Mouse (Mus musculus) neural tube, embryonic 11.5 days (tissue): Measurements from ENCODE around the gene Gm17332. TPM values are rescaled to one million over a fixed set of nuclear protein-coding genes. Genes with fewer than 3 reads are reported as not detected.

Source experiments
- ATAC-seq: fragments of 200-750 bp; cut with Nextera tagmentation; 2 replicates; pipeline ENCODE4 v1.8.0; 2017; ENCODE audit warnings: moderate number of reproducible peaks, mild to moderate bottlenecking, moderate TSS enrichment, moderate library complexity; ENCODE audit not compliant: insufficient read depth, low FRiP score, low TSS enrichment
- DNase-seq: peaks from one replicate; pipeline ENCODE4 v3.0.0-alpha.2; 2015; ENCODE audit warnings: low spot score
- H3K27ac ChIP-seq: fragments of 300-500 bp; sonication (generic); 2 replicates; pipeline ENCODE4 v1.5.1; 2014; ENCODE audit warnings: low read depth, mild to moderate bottlenecking, low read length
- H3K27me3 ChIP-seq: fragments of 300-500 bp; sonication (generic); 2 replicates; pipeline ENCODE4 v1.6.1; 2014; ENCODE audit warnings: mild to moderate bottlenecking, low read length, mixed read lengths; ENCODE audit not compliant: control insufficient read depth, insufficient read depth
- H3K36me3 ChIP-seq: fragments of 300-500 bp; sonication (generic); 2 replicates; pipeline ENCODE4 v1.6.1; 2014; ENCODE audit warnings: mild to moderate bottlenecking, low read length, moderate library complexity, mixed read lengths; ENCODE audit not compliant: control insufficient read depth, insufficient read depth
- H3K4me1 ChIP-seq: fragments of 300-500 bp; sonication (generic); 2 replicates; pipeline ENCODE4 v1.6.1; 2014; ENCODE audit warnings: low read length, mixed read lengths; ENCODE audit not compliant: control insufficient read depth, insufficient read depth
- H3K4me2 ChIP-seq: fragments of 300-500 bp; sonication (generic); 2 replicates; pipeline ENCODE4 v1.6.1; 2014; ENCODE audit warnings: low read depth, mild to moderate bottlenecking, moderate library complexity
- H3K4me3 ChIP-seq: fragments of 300-500 bp; sonication (generic); 2 replicates; pipeline ENCODE4 v1.5.1; 2014; ENCODE audit warnings: low read depth, low read length
- H3K9ac ChIP-seq: fragments of 300-500 bp; sonication (generic); 2 replicates; pipeline ENCODE4 v1.6.1; 2014; ENCODE audit warnings: mild to moderate bottlenecking, low read length
- H3K9me3 ChIP-seq: fragments of 300-500 bp; sonication (generic); 2 replicates; pipeline ENCODE4 v1.6.1; 2016; ENCODE audit warnings: low read length; ENCODE audit not compliant: control insufficient read depth
- WGBS: fragments of 180-500 bp; shearing (Covaris S2); extraction: QIAGEN DNeasy Blood & Tissue Kit; methylation state at CpG from one replicate; pipeline ENCODE4 v1.1.7; 2014; 5-methylcytosine and 5-hydroxymethylcytosine counted together
- polyA plus RNA-seq: library from polyadenylated mRNA; unstranded; fragments of >200 nt; fragmentation: Nextera tagmentation; extraction: Ambion mirVana; gene quantifications from 2 replicates; pipeline ENCODE4 v1.2.1, GENCODE M21; 2014

Gm17332 gene
- not detected in 2 replicates for polyA plus RNA-seq

- H3K9me3 ChIP-seq: no peaks in the 10 kb centered on the region
- no peaks in the 10 kb centered on the region for H3K36me3 ChIP-seq
- H3K4me1 ChIP-seq: no peaks in the 10 kb centered on the region
- no peak within 1 kb of the TSS for H3K4me3 ChIP-seq
- ATAC-seq: no peak
- no peak within 1 kb of the TSS for H3K9ac ChIP-seq
- no peak within 1 kb of the TSS for H3K27ac ChIP-seq
- no peak within 1 kb of the TSS for H3K4me2 ChIP-seq
- H3K27me3 ChIP-seq: no peaks in the 10 kb centered on the region
- no peak for DNase-seq
These were observed at the start of gene Gm17332 for GRCm38 (mm10) chr11:31182362-31182761. TSS of gene Gm17332 (minus strand) at chr11:31182462.

- WGBS: 77% methylated on average over 4 of the region's 4 CpGs
- no peak overlapping the region for H3K4me3 ChIP-seq
- no peak for DNase-seq
These were observed 47.7 kb upstream of the Gm17332 start for GRCm38 (mm10) chr11:31229966-31230365.

GRCm38 (mm10) chr11:31225359-31225758 lies 43.1 kb upstream of the Gm17332 start:
- Histone ChIP-seq H3K4me1 (no peaks in the 10 kb centered on the region), H3K27me3 (no peaks in the 10 kb centered on the region), H3K27ac (no peak overlapping the region), H3K4me2 (no peak overlapping the region), H3K36me3 (no peaks in the 10 kb centered on the region), H3K9me3 (no peaks in the 10 kb centered on the region), H3K4me3 (no peak overlapping the region), H3K9ac (no peak overlapping the region)
- DNase-seq (no peak), ATAC-seq (no peak)
- 95% methylated on average over 1 of the region's 1 CpGs for WGBS

More at GRCm38 (mm10) chr11:31229966-31230365, 47.7 kb upstream of the Gm17332 start:
- no peaks in the 10 kb centered on the region for H3K9me3 ChIP-seq
- H3K27me3 ChIP-seq: no peaks in the 10 kb centered on the region
- no peak overlapping the region for H3K27ac ChIP-seq
- no peaks in the 10 kb centered on the region for H3K4me1 ChIP-seq
- no peak overlapping the region for H3K9ac ChIP-seq
- ATAC-seq: no peak
- H3K4me2 ChIP-seq: no peak overlapping the region
- H3K36me3 ChIP-seq: no peaks in the 10 kb centered on the region

- Histone ChIP-seq H3K27ac (no peak overlapping the region), H3K4me2 (no peak overlapping the region), H3K4me1 (no peaks in the 10 kb centered on the region), H3K9ac (no peak overlapping the region), H3K9me3 (no peaks in the 10 kb centered on the region), H3K36me3 (no peaks in the 10 kb centered on the region), H3K4me3 (no peak overlapping the region), H3K27me3 (no peaks in the 10 kb centered on the region)
- ATAC-seq: peak; percentile 89
- no peak for DNase-seq
These were observed 35.7 kb upstream of the Gm17332 start for GRCm38 (mm10) chr11:31218009-31218408.

- ATAC-seq: peak; percentile 69
- DNase-seq: peak; percentile 12
- no peaks in the 10 kb centered on the region for H3K9me3 ChIP-seq
- H3K4me3 ChIP-seq: no peak overlapping the region
- no peaks in the 10 kb centered on the region for H3K27me3 ChIP-seq
- H3K4me2 ChIP-seq: no peak overlapping the region
- H3K4me1 ChIP-seq: no peaks in the 10 kb centered on the region
- H3K36me3 ChIP-seq: no peaks in the 10 kb centered on the region
- H3K9ac ChIP-seq: no peak overlapping the region
- WGBS: 80% methylated on average over 3 of the region's 3 CpGs
- H3K27ac ChIP-seq: no peak overlapping the region
These were observed 13.5 kb upstream of the Gm17332 start for GRCm38 (mm10) chr11:31195621-31196363.

GRCm38 (mm10) chr11:31194761-31195160 lies 12.5 kb upstream of the Gm17332 start:
- Histone ChIP-seq H3K36me3 (no peaks in the 10 kb centered on the region), H3K27me3 (no peaks in the 10 kb centered on the region), H3K4me2 (no peak overlapping the region), H3K9ac (no peak overlapping the region), H3K9me3 (no peaks in the 10 kb centered on the region), H3K27ac (no peak overlapping the region), H3K4me1 (no peaks in the 10 kb centered on the region), H3K4me3 (no peak overlapping the region)
- no peak for ATAC-seq
- WGBS: 88% methylated on average over 2 of the region's 2 CpGs
- DNase-seq: no peak

- Histone ChIP-seq H3K27me3 (no peaks in the 10 kb centered on the region), H3K27ac (no peak overlapping the region), H3K4me1 (no peaks in the 10 kb centered on the region), H3K36me3 (no peaks in the 10 kb centered on the region), H3K9ac (no peak overlapping the region), H3K4me2 (peak overlapping the region; percentile 54), H3K4me3 (no peak overlapping the region), H3K9me3 (no peaks in the 10 kb centered on the region)
- WGBS: 12% methylated on average over 4 of the region's 4 CpGs
- no peak for ATAC-seq
- DNase-seq: peak; percentile 15
These were observed 12.1 kb downstream of the Gm17332 start for GRCm38 (mm10) chr11:31170052-31170646.

GRCm38 (mm10) chr11:31169161-31170051 lies 12.9 kb downstream of the Gm17332 start:
- Histone ChIP-seq H3K27me3 (no peaks in the 10 kb centered on the region), H3K4me2 (peak overlapping the region; percentile 54), H3K4me1 (no peaks in the 10 kb centered on the region), H3K27ac (no peak overlapping the region), H3K36me3 (no peaks in the 10 kb centered on the region), H3K9ac (no peak overlapping the region), H3K9me3 (no peaks in the 10 kb centered on the region), H3K4me3 (peak overlapping the region; percentile 30)
- 4% methylated on average over 21 of the region's 21 CpGs for WGBS
- DNase-seq: peak; percentile 51
- peak; percentile 88 for ATAC-seq
